Mouse (Mus musculus) kidney, postnatal 0 days (tissue): ENCODE data around the gene Pcnx2. TPM values are rescaled to one million over a fixed set of nuclear protein-coding genes. Genes with fewer than 3 reads are reported as not detected.

Source experiments
- ATAC-seq: fragments of 200-750 bp; cut with Nextera tagmentation; replicated peaks from 2 replicates; pipeline ENCODE4 v1.8.0; 2017; ENCODE audit warnings: low read depth, moderate number of reproducible peaks, moderate TSS enrichment, moderate library complexity; ENCODE audit not compliant: low FRiP score
- DNase-seq: peaks from one replicate; pipeline ENCODE4 v3.0.0-alpha.2; 2016; ENCODE audit warnings: low spot score
- H3K27ac ChIP-seq: fragments of 300-500 bp; sonication (generic); 2 replicates; pipeline ENCODE4 v1.5.1; 2014; ENCODE audit warnings: mild to moderate bottlenecking
- H3K27me3 ChIP-seq: fragments of 300-500 bp; sonication (generic); 2 replicates; pipeline ENCODE4 v1.6.1; 2014; ENCODE audit warnings: low read length, mixed read lengths; ENCODE audit not compliant: insufficient read depth
- H3K36me3 ChIP-seq: fragments of 300-500 bp; sonication (generic); 2 replicates; pipeline ENCODE4 v1.6.1; 2014; ENCODE audit warnings: low read length, mixed read lengths; ENCODE audit not compliant: insufficient read depth
- H3K4me1 ChIP-seq: fragments of 300-500 bp; sonication (generic); replicated peaks from 2 replicates; pipeline ENCODE4 v1.6.1; 2014; ENCODE audit warnings: antibody characterized with exemption, low read length, mixed read lengths; ENCODE audit not compliant: insufficient read depth
- H3K4me2 ChIP-seq: fragments of 300-500 bp; sonication (generic); 2 replicates; pipeline ENCODE4 v1.6.1; 2014; ENCODE audit warnings: mild to moderate bottlenecking, low read length, moderate library complexity, mixed read lengths
- H3K4me3 ChIP-seq: fragments of 300-500 bp; sonication (generic); replicated peaks from 2 replicates; pipeline ENCODE4 v1.5.1; 2014; ENCODE audit warnings: low read depth, low read length
- H3K9ac ChIP-seq: fragments of 300-500 bp; sonication (generic); 2 replicates; pipeline ENCODE4 v1.6.1; 2014; ENCODE audit warnings: low read depth, low read length
- H3K9me3 ChIP-seq: fragments of 300-500 bp; sonication (generic); replicated peaks from 2 replicates; pipeline ENCODE4 v1.6.1; 2016; ENCODE audit warnings: low read length, inconsistent platforms, mixed read lengths
- CTCF ChIP-seq: IDR thresholded peaks from 2 replicates; pipeline ENCODE4 v1.5.1; 2016; ENCODE audit warnings: antibody characterized with exemption, low read depth, mild to moderate bottlenecking, moderate library complexity
- WGBS: fragments of 180-500 bp; shearing (Covaris S2); extraction: QIAGEN DNeasy Blood & Tissue Kit; methylation state at CpG from one replicate; pipeline ENCODE4 v1.1.7; 2014; 5-methylcytosine and 5-hydroxymethylcytosine counted together
- polyA plus RNA-seq: library from polyadenylated mRNA; unstranded; fragments of >200 nt; fragmentation: Nextera tagmentation; extraction: Ambion mirVana; gene quantifications from 2 replicates; pipeline ENCODE4 v1.2.1, GENCODE M21; 2015

The Pcnx2 gene
- polyA plus RNA-seq, 1 experiment from 2014 or later = 0.13 TPM

DNA sequence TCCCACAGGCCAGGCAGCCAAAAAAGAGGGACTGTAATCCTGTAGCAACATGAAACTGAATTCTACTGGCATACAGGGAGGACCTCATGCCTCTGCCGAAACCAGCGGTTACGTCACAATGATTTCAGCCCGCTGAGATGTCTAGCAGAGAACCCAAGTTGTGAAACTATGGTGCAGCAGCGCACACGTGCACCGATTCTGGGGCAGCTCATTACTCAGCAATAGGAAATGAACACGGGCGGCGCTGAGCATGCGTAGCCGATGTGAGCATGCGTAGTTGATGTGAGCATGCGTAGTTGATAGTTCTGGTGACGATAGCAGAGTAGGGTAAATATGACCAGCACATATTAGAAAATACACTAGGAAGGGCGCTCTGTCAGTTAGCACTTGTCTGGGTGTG lies 52.8 kb downstream of the Pcnx2 start:
- no peak overlapping the region for H3K27ac ChIP-seq
- no peaks in the 10 kb centered on the region for H3K27me3 ChIP-seq
- H3K4me1 ChIP-seq = no peaks in the 10 kb centered on the region
- 96% methylated on average over 16 of the region's 16 CpGs for WGBS
- H3K9ac ChIP-seq = no peak overlapping the region
- H3K9me3 ChIP-seq = no peaks in the 10 kb centered on the region
- ATAC-seq (no peak), DNase-seq (no peak)
- no peaks in the 10 kb centered on the region for H3K36me3 ChIP-seq
- no peak overlapping the region for H3K4me2 ChIP-seq
- no peak for TF ChIP-seq CTCF
- H3K4me3 ChIP-seq = no peak overlapping the region

DNA sequence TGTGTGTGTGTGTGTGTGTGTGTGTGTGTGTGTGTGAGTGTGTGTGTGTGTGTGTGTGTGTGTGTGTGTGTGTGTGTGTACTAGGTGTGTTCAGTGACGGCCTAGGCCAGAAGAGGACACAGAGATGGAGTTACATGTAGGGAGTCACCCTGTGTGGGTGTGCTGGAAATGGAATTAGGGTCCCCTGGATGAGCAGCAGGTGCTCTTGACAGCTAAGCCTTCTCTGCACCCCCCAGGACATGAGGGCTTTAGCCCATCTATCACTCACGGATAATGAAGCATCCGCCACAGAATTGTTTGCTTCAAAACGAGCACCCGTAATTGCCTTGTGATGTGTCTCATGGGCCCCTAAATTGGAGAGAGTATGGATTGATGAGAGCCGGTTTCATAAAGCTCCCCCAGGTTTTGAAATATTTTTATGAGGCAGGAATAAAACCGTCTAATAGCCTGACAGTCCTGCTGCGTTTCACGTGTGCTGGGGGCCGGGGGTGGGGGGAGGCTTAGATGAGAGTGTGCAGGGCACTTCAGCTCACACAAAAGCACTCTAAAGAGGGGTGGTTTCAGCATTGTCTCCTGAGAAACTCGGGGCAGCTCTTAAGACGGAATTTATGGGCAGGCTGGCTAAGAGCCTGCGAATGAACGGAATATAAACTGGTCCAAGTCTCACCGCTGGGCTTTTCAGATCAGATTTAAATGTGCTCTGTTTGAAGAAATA lies 54.8 kb downstream of the Pcnx2 start:
- ATAC-seq = no peak
- Histone ChIP-seq H3K27me3 (no peaks in the 10 kb centered on the region), H3K27ac (no peak overlapping the region), H3K4me3 (no peak overlapping the region), H3K9ac (no peak overlapping the region), H3K4me2 (no peak overlapping the region), H3K4me1 (no peaks in the 10 kb centered on the region), H3K36me3 (no peaks in the 10 kb centered on the region), H3K9me3 (no peaks in the 10 kb centered on the region)
- TF ChIP-seq CTCF = no peak
- DNase-seq = no peak
- WGBS = 45% methylated on average over 15 of the region's 15 CpGs

DNA sequence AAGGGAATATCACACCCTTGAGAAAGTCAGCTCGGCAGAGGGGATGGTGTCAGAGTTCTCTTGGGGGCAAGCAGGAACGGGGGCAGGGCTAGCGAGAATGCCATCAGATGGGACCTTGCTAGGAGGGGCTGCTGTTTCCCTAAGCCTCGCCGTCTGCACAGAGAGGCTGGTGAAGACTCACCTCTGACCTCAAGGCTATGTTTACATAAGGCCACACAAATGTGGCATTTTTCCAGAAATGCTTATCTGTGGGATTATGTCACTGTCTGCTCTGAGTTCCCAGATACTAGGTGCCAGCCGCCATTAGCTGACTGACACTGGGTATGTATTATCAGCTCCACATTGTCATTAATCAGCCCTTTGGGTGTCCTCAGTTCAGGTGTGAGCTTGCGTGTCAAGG lies 56.0 kb downstream of the Pcnx2 start:
- ATAC-seq (no peak), DNase-seq (no peak)
- Histone ChIP-seq H3K4me1 (no peaks in the 10 kb centered on the region), H3K27ac (no peak overlapping the region), H3K4me2 (no peak overlapping the region), H3K9me3 (no peaks in the 10 kb centered on the region), H3K9ac (no peak overlapping the region), H3K4me3 (no peak overlapping the region), H3K36me3 (no peaks in the 10 kb centered on the region), H3K27me3 (no peaks in the 10 kb centered on the region)
- 58% methylated on average over 7 of the region's 7 CpGs for WGBS
- no peak for TF ChIP-seq CTCF

DNA sequence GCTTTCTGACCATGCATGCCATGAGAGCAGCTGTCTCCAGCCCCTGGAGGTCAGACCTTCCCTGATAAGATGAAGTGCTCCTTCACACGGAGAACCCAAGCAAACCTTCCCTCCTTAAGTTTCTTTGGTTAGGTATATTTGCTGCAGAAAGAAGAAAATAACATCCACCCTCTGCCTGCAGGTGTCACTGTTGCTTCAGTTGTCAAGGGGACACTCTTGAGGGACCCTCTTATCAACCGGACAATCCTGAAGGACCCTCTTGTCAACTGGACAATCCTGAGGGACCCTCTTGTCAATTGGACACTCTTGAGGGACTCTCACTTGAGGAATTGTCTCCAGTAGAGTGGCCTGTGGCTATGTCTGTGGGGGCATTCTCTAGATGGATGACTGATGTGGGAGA lies 73.4 kb downstream of the Pcnx2 start:
- no peak for DNase-seq
- Histone ChIP-seq H3K36me3 (no peaks in the 10 kb centered on the region), H3K4me3 (no peak overlapping the region), H3K4me2 (no peak overlapping the region), H3K27me3 (no peaks in the 10 kb centered on the region), H3K9ac (no peak overlapping the region), H3K27ac (no peak overlapping the region), H3K4me1 (no peaks in the 10 kb centered on the region), H3K9me3 (no peaks in the 10 kb centered on the region)
- TF ChIP-seq CTCF = peak; percentile 62
- ATAC-seq = no peak
- WGBS = 37% methylated on average over 2 of the region's 2 CpGs

DNA sequence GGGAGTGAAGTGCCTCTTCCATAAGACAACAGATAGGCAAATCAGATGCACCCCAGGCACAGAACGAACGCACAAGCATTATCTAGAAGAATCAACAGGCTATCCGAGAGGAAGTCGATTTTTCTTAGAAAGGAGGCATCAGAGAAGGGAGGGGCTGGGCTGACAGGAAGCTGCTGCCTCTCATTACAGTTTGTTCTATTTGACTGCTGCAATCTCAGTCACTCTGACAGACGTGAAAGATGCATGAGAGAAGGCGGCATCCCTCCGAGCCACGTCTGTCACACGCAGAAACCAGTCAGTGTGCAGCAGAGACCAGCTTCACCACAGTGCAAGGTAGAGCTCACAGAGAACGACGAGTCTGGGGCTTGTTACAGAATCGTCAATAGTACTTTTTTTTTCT lies 74.4 kb downstream of the Pcnx2 start:
- Histone ChIP-seq H3K4me3 (no peak overlapping the region), H3K27ac (no peak overlapping the region), H3K27me3 (no peaks in the 10 kb centered on the region), H3K9ac (no peak overlapping the region), H3K4me1 (no peaks in the 10 kb centered on the region), H3K9me3 (no peaks in the 10 kb centered on the region), H3K4me2 (no peak overlapping the region), H3K36me3 (no peaks in the 10 kb centered on the region)
- ATAC-seq (no peak), DNase-seq (no peak)
- 58% methylated on average over 12 of the region's 12 CpGs for WGBS
- no peak for TF ChIP-seq CTCF

DNA sequence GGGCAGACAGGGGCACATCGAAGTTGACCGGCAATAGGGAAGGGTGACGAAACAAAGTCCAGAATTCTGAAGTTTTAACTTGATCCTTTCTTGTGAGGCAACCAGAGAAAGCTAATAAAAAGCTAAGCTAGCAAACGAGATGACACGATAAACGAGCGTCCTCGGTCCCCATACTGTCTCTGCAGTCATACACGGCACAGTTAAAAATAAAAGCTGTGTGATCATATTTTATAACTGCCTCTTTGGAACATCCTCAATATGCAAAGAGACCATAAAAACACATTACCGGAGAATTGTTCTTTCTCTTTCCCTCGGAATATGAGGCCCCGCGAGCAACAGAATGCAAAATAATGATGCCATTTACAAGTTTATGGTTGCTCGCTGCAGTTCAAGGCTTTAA lies 76.1 kb downstream of the Pcnx2 start:
- no peak overlapping the region for H3K4me2 ChIP-seq
- no peak overlapping the region for H3K9ac ChIP-seq
- DNase-seq (no peak), ATAC-seq (no peak)
- 52% methylated on average over 14 of the region's 14 CpGs for WGBS
- H3K27me3 ChIP-seq = no peaks in the 10 kb centered on the region
- H3K4me3 ChIP-seq = no peak overlapping the region
- H3K4me1 ChIP-seq = no peaks in the 10 kb centered on the region
- no peaks in the 10 kb centered on the region for H3K36me3 ChIP-seq
- H3K27ac ChIP-seq = no peak overlapping the region
- TF ChIP-seq CTCF = no peak
- H3K9me3 ChIP-seq = no peaks in the 10 kb centered on the region

DNA sequence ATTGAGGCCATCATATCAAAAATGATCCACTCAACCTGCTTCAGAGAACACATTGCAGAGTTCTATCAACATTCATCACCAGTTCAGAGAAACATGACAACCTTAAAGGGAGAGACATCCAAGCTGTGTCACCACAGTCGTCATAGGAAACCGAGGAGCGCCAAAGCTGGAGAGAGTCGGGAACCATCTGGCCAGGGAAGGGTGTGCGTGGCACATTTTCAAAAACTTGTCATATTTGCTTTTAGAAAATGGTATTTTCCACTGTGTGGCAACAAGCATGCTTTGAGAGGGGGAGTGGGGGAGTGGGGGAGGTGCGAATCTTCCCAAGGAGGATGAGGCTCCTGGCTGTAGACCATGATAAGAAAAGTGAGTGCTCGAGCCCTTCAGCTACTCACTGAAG lies 78.3 kb downstream of the Pcnx2 start:
- Histone ChIP-seq H3K4me2 (no peak overlapping the region), H3K4me1 (no peaks in the 10 kb centered on the region), H3K27ac (no peak overlapping the region), H3K9ac (no peak overlapping the region), H3K36me3 (no peaks in the 10 kb centered on the region), H3K9me3 (no peaks in the 10 kb centered on the region), H3K4me3 (no peak overlapping the region), H3K27me3 (no peaks in the 10 kb centered on the region)
- peak; percentile 38 for DNase-seq
- 56% methylated on average over 7 of the region's 7 CpGs for WGBS
- no peak for TF ChIP-seq CTCF
- no peak for ATAC-seq
